Mouse (Mus musculus) liver, embryonic 14.5 days (tissue): ENCODE results near the gene Hpgd. TPM values are rescaled to one million over a fixed set of nuclear protein-coding genes. Genes with fewer than 3 reads are reported as not detected.

Experiments used
- ATAC-seq: fragments of 200-750 bp; cut with Nextera tagmentation; 2 replicates; pipeline ENCODE4 v1.8.0; 2017; ENCODE audit warnings: moderate number of reproducible peaks, mild to moderate bottlenecking, moderate library complexity; ENCODE audit not compliant: insufficient read depth
- DNase-seq, 3 experiments: peaks; one replicate each; pipeline ENCODE4 v3.0.0-alpha.2; 2012 to 2013; ENCODE audit warnings: low read depth in 3 of 3, low spot score in 3 of 3
- H3K27ac ChIP-seq: fragments of 300-500 bp; sonication (generic); 2 replicates; pipeline ENCODE4 v1.5.1; 2014; ENCODE audit warnings: moderate library complexity, mild to moderate bottlenecking, control low read depth, inconsistent platforms
- H3K27me3 ChIP-seq: fragments of 300-500 bp; sonication (generic); 2 replicates; pipeline ENCODE4 v1.6.1; 2014; ENCODE audit warnings: mild to moderate bottlenecking, low read length, moderate library complexity; ENCODE audit not compliant: control insufficient read depth, insufficient read depth
- H3K36me3 ChIP-seq: fragments of 300-500 bp; sonication (generic); replicated peaks from 2 replicates; pipeline ENCODE4 v1.6.1; 2014; ENCODE audit warnings: low read depth; ENCODE audit not compliant: control insufficient read depth, insufficient read depth
- H3K4me1 ChIP-seq, 2 experiments: fragments of 200-500 bp in 1 of 2; fragments of 300-500 bp in 1 of 2; sonication (generic) in 1 of 2; replicated peaks; 2 replicates each; pipeline ENCODE4 v1.6.1; 2012 to 2014; ENCODE audit warnings: antibody characterized with exemption in 1 of 2, inconsistent platforms in 1 of 2, low read length in 1 of 2; ENCODE audit not compliant: control insufficient read depth in 2 of 2, insufficient read depth in 2 of 2
- H3K4me2 ChIP-seq: fragments of 300-500 bp; sonication (generic); 2 replicates; pipeline ENCODE4 v1.6.1; 2014; ENCODE audit warnings: low read depth, mild to moderate bottlenecking, control low read depth, moderate library complexity
- H3K4me3 ChIP-seq, 2 experiments: fragments of 200-500 bp in 1 of 2; fragments of 300-500 bp in 1 of 2; sonication (generic) in 1 of 2; 2 replicates each; pipeline ENCODE4 v1.5.1; 2012 to 2014; ENCODE audit warnings: low read depth in 2 of 2, low read length in 2 of 2, mild to moderate bottlenecking in 2 of 2, control low read depth in 1 of 2, inconsistent platforms in 1 of 2, moderate library complexity in 1 of 2; ENCODE audit not compliant: insufficient read depth in 1 of 2
- H3K9ac ChIP-seq: fragments of 300-500 bp; sonication (generic); replicated peaks from 2 replicates; pipeline ENCODE4 v1.6.1; 2014; ENCODE audit warnings: mild to moderate bottlenecking, control low read depth, moderate library complexity
- H3K9me3 ChIP-seq: fragments of 300-500 bp; sonication (generic); 2 replicates; pipeline ENCODE4 v1.6.1; 2016; ENCODE audit warnings: low read length, mixed read lengths; ENCODE audit not compliant: control insufficient read depth
- CTCF ChIP-seq: IDR thresholded peaks from 2 replicates; pipeline ENCODE4 v1.5.1; 2016; ENCODE audit warnings: antibody characterized with exemption, low read depth, control low read depth
- EP300 ChIP-seq: IDR thresholded peaks from 2 replicates; pipeline ENCODE4 v1.6.1; 2016; ENCODE audit warnings: antibody characterized with exemption, low read depth
- WGBS: fragments of 180-500 bp; shearing (Covaris S2); extraction: QIAGEN DNeasy Blood & Tissue Kit; methylation state at CpG from one replicate; pipeline ENCODE4 v1.1.7; 2014; ENCODE audit not compliant: insufficient replicate concordance; 5-methylcytosine and 5-hydroxymethylcytosine counted together
- polyA plus RNA-seq, 2 experiments: library from polyadenylated mRNA; depleted of rRNA in 1 of 2; stranded (reverse) in 1 of 2; unstranded in 1 of 2; fragments of >200 nt; fragmentation: Nextera tagmentation in 1 of 2; extraction: Ambion mirVana in 1 of 2; gene quantifications; 2 replicates each; pipeline versions ENCODE4 v1.2.1 to v1.2.3; 2012 to 2014

Hpgd gene
- polyA plus RNA-seq, 2 experiments = 9.2 to 20.3 TPM

DNA sequence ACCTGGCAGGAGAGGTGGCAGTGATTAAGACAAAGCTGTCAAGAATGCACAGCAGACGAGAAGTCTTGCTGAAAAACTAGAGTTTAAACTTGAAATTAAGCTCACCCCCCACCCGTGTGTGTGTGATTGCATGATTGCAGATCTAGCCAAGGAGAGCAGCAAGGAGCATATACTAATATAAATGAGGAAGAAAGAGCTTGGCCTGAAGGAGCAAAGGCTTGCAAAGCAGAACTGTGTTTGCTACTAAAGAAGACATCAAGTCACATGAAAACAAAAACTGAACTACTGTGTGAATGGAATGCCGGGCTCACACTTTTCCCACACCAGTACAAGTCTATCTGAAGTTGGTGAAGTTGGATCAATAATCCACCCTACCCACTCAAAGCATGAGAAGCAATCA is 20.8 kb downstream of the Hpgd start:
- DNase-seq (no peak), ATAC-seq (no peak)
- 38% methylated on average over 3 of the region's 3 CpGs for WGBS
- H3K27me3 ChIP-seq = no peaks in the 10 kb centered on the region
- H3K4me1 ChIP-seq = no peaks in the 10 kb centered on the region
- H3K9me3 ChIP-seq = no peaks in the 10 kb centered on the region
- no peaks in the 10 kb centered on the region for H3K36me3 ChIP-seq
- H3K27ac ChIP-seq = no peak overlapping the region
- TF ChIP-seq EP300 = no peak
- no peak for TF ChIP-seq CTCF
- no peak overlapping the region for H3K4me3 ChIP-seq
- no peak overlapping the region for H3K9ac ChIP-seq
- H3K4me2 ChIP-seq = no peak overlapping the region

DNA sequence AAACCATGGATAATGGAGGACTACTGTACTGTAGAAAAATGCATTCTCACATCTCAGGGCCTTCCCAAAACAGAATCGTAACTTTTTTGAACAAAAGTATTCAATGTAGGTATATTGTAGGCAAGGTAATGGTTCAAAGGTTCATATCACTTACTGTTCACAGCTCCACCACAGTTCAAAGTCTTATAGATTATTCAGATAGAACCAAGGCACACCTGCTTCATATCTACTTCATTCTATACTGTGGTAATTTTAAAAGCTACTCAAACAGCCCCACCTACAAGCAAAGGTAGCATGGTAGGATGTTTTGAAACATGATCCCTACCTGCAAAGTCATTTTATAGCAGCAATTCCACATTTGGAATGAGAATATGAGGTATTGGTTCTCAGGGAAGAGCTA is 28.9 kb downstream of the Hpgd start:
- no peak for ATAC-seq
- TF ChIP-seq EP300 = no peak
- no peak for TF ChIP-seq CTCF
- H3K36me3 ChIP-seq = no peaks in the 10 kb centered on the region
- no peak for DNase-seq
- no peaks in the 10 kb centered on the region for H3K9me3 ChIP-seq
- H3K27ac ChIP-seq = no peak overlapping the region
- H3K9ac ChIP-seq = no peak overlapping the region
- no peak overlapping the region for H3K4me3 ChIP-seq
- WGBS = 59% methylated on average over 1 of the region's 1 CpGs
- no peaks in the 10 kb centered on the region for H3K27me3 ChIP-seq
- no peaks in the 10 kb centered on the region for H3K4me1 ChIP-seq
- no peak overlapping the region for H3K4me2 ChIP-seq

DNA sequence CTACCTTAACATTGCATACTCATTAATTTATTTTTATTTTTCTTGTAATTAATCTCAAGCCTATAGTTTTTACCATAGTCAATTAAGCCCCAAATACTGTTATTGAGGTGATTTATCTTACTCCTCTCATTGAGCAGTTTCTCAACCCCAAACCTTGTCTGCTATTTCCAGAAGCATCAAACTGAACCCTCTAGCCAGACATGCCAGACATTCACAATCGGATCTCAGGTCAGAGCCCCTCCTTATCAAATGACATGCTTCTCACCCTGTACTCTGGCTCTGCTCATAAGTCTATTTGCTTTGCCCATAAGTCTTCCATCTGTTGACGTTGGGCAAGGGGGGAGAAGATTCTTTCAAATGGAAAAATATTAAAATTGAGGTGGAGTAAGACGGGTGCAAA is 33.3 kb downstream of the Hpgd start:
- Histone ChIP-seq H3K4me1 (no peaks in the 10 kb centered on the region), H3K27me3 (no peaks in the 10 kb centered on the region), H3K4me3 (no peak overlapping the region), H3K27ac (no peak overlapping the region), H3K36me3 (no peaks in the 10 kb centered on the region), H3K9ac (no peak overlapping the region), H3K9me3 (no peaks in the 10 kb centered on the region), H3K4me2 (no peak overlapping the region)
- TF ChIP-seq EP300 (no peak), CTCF (no peak)
- no peak for DNase-seq
- WGBS = 43% methylated on average over 3 of the region's 3 CpGs
- ATAC-seq = no peak

DNA sequence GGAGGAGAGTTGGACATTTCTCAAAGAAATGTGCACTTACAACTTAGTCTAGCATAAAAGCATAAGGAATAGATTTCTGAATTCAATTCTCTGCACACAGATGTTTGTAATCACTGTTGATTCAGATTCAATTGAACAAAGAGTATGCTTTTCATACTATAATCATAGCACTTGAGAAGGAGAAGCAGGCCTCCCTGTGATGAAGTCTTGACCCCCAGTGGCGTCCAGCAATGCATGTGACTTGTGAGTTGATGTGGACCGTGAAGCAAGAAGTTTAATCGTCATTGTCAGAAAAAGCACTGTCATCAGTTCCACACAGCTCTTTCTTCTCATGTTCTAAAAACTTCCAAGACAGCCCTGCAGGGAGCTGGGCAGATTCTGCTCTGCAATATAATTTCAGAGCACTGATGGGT is 33.8 kb downstream of the Hpgd start:
- Histone ChIP-seq H3K4me1 (no peaks in the 10 kb centered on the region), H3K27ac (no peak overlapping the region), H3K4me3 (no peak overlapping the region), H3K27me3 (no peaks in the 10 kb centered on the region), H3K36me3 (no peaks in the 10 kb centered on the region), H3K4me2 (no peak overlapping the region), H3K9ac (no peak overlapping the region), H3K9me3 (no peaks in the 10 kb centered on the region)
- WGBS = 73% methylated on average over 3 of the region's 3 CpGs
- no peak for DNase-seq
- TF ChIP-seq EP300 = no peak
- no peak for TF ChIP-seq CTCF
- no peak for ATAC-seq

- Histone ChIP-seq H3K9ac (no peak overlapping the region), H3K4me1 (no peaks in the 10 kb centered on the region), H3K4me2 (no peak overlapping the region), H3K9me3 (no peaks in the 10 kb centered on the region), H3K27me3 (no peaks in the 10 kb centered on the region), H3K4me3 (no peak overlapping the region), H3K36me3 (no peaks in the 10 kb centered on the region), H3K27ac (no peak overlapping the region)
- 27% methylated on average over 9 of the region's 9 CpGs for WGBS
- ATAC-seq (no peak), DNase-seq (no peak)
- no peak for TF ChIP-seq EP300
- TF ChIP-seq CTCF = no peak
Measured at GRCm38 (mm10) chr8:56335390-56336000, 41.1 kb downstream of the Hpgd start.
